Mouse (Mus musculus): Measurements from ENCODE around the gene Sft2d1. TPM values are rescaled to one million over a fixed set of nuclear protein-coding genes. Genes with fewer than 3 reads are reported as not detected.
A peak's percentile ranks its signal among the peaks of the same experiment; 100 is the strongest.

Sft2d1 gene
- polyA plus RNA-seq, 2 experiments = 46.9 to 51.7 TPM

DNA sequence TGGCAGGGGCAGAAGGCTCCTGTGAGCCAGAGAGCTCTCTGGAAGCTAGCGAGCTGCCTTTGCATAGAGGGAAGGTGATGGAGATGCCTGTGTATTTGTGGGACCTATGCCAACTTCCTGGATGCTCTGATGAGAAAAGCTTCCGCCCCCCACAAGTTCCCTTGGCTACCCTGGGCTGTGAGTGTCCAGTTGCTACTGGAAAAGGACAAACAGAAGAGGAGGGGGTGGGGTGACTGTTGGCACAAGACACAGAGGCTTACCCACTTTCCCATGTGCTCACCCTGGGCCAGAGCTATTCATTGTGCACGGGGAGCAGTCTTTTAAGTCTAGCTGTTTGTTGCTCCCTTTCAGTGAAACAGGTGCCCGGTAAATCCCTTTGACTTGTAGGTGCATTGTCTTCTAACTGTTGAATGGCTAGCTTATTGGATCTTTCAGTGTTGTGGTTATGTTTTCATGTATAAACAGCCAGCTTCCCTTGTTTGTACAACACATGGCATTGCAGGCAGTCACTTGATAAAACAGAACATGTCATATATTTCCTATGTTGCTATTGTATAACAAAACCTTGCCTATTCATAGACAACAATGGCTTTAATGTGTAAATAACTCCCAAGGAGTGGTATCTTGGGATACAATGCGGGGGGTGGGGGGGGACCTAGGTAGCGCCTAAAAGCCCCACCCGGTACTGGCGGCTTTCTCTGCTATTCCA, 28.9 kb downstream of the Sft2d1 start:
- no peak overlapping the region for H3K27ac ChIP-seq
- no peak for ATAC-seq (ENCODE audit: insufficient read depth)
- H3K4me1 ChIP-seq (replicated peaks; ENCODE audit: control insufficient read depth in 2 of 2, insufficient read depth in 2 of 2, low read length in 1 of 2) = no peaks in the 10 kb centered on the region
- H3K9ac ChIP-seq (replicated peaks) = no peak overlapping the region
- peaks cover 35% of the 10 kb centered on the region for H3K27me3 ChIP-seq (ENCODE audit: control insufficient read depth, insufficient read depth, low read length)
- H3K4me2 ChIP-seq (ENCODE audit: low read depth) = no peak overlapping the region
- TF ChIP-seq EP300 (IDR thresholded peaks at IDR 0.05; ENCODE audit: low read depth) (no peak), CTCF (IDR thresholded peaks at IDR 0.05; ENCODE audit: low read depth) (no peak)
- no peak overlapping the region for H3K4me3 ChIP-seq (ENCODE audit: insufficient read depth in 1 of 2, low read depth in 2 of 2, low read length in 2 of 2)
- WGBS (ENCODE audit: insufficient replicate concordance) = 28% methylated on average over 8 of the region's 8 CpGs
- no peaks in the 10 kb centered on the region for H3K9me3 ChIP-seq (ENCODE audit: control insufficient read depth, low read length)
- no peak for DNase-seq (ENCODE audit: low read depth in 3 of 3, low spot score in 3 of 3)
- no peaks in the 10 kb centered on the region for H3K36me3 ChIP-seq (replicated peaks; ENCODE audit: control insufficient read depth, insufficient read depth, low read depth)

DNA sequence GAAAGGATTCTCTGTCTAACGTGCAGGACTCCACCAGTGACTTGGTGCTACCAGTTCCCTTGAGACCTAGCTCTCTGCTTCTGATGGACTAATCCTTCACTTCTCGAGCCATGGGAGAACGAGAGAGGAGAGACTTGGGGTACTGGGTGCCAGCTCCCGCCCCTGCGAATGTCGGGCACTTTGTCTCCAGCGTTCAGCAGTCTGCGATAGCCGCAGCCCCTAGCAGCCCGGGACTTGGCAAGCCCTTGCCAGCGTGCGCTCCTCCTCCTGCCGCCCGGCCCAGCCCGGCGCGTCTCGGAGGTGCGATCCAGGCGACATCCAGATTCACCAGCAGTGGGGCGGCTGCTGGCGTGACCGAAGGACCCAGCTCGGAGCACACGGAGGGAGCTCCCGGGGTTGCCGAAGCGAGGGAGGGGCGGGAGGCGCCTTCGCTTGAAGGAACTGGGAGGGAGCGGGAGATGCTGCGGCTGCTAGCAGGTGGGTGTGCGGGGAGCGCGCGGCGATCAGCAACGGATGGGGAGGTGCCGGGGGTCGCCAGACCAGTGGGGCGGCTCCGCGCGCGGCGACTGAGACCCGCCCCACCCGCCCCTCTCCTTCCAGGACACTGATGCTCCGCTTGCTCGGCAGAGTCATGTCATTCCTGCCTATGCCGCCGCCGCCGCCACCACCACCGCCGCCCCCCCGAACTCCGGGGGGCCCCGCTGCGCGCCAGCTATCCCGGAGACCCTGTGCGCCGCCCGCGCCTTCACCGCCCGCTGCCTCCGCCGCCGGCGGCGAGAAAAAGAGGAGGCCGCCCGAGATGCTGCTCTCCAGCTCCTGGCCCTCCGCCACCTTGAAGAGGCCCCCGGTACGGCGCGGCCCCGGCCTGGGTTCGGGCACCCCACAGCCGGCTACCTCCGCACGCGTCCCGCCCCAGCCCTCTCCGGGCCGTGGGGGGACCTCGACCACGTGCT, 29.8 kb downstream of the Sft2d1 start:
- no peak overlapping the region for H3K27ac ChIP-seq
- no peak for TF ChIP-seq CTCF (IDR thresholded peaks at IDR 0.05; ENCODE audit: low read depth)
- no peak for TF ChIP-seq EP300 (IDR thresholded peaks at IDR 0.05; ENCODE audit: low read depth)
- 1% methylated on average over 75 of the region's 92 CpGs for WGBS (ENCODE audit: insufficient replicate concordance)
- no peaks in the 10 kb centered on the region for H3K36me3 ChIP-seq (replicated peaks; ENCODE audit: control insufficient read depth, insufficient read depth, low read depth)
- peak overlapping the region; percentile 54 for H3K4me2 ChIP-seq (ENCODE audit: low read depth)
- H3K9ac ChIP-seq (replicated peaks) = no peak overlapping the region
- ATAC-seq (ENCODE audit: insufficient read depth) = no peak
- peak overlapping the region in 1 of 2 experiments; percentile 25; a peak in 2 of 4 replicates for H3K4me3 ChIP-seq (ENCODE audit: insufficient read depth in 1 of 2, low read depth in 2 of 2, low read length in 2 of 2)
- H3K9me3 ChIP-seq (ENCODE audit: control insufficient read depth, low read length) = no peaks in the 10 kb centered on the region
- H3K4me1 ChIP-seq (replicated peaks; ENCODE audit: control insufficient read depth in 2 of 2, insufficient read depth in 2 of 2, low read length in 1 of 2) = no peaks in the 10 kb centered on the region
- H3K27me3 ChIP-seq (ENCODE audit: control insufficient read depth, insufficient read depth, low read length) = peaks cover 35% of the 10 kb centered on the region
- DNase-seq (ENCODE audit: low read depth in 3 of 3, low spot score in 3 of 3) = no peak

DNA sequence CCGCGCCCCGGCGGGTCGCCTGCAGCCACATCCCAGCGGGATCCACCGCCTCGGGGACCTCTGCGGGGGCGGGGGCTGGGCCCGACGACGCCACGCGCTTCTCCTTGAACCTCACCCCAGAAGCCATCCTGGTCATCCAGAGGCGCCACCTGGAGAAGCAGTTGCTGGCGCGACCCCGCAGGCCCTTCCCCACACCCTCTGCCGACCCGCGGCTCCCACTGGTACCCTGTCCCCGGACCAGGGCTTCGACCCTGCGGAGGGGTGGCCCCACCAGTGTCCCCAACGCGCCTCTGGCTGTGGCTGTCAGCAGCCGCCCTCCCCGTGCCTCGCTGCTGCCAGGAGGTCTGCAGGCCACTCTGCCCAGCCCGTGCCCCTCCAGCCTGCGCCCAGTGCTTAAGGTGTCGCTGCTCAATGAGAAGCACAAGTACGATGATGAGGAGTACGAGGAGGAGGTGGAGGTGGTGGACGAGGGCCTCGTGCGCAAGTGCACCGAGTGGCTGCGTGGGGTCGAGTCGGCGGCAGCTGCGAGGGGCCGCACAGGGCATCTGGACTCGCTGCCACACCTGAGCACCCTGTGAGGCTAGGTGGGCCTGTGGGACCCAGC, 30.6 kb downstream of the Sft2d1 start:
- H3K9ac ChIP-seq (replicated peaks) = no peak overlapping the region
- H3K4me2 ChIP-seq (ENCODE audit: low read depth) = peak overlapping the region; percentile 54
- no peak for TF ChIP-seq CTCF (IDR thresholded peaks at IDR 0.05; ENCODE audit: low read depth)
- no peak for TF ChIP-seq EP300 (IDR thresholded peaks at IDR 0.05; ENCODE audit: low read depth)
- H3K36me3 ChIP-seq (replicated peaks; ENCODE audit: control insufficient read depth, insufficient read depth, low read depth) = no peaks in the 10 kb centered on the region
- no peaks in the 10 kb centered on the region for H3K9me3 ChIP-seq (ENCODE audit: control insufficient read depth, low read length)
- 15% methylated on average over 46 of the region's 46 CpGs for WGBS (ENCODE audit: insufficient replicate concordance)
- ATAC-seq (ENCODE audit: insufficient read depth) (no peak), DNase-seq (ENCODE audit: low read depth in 3 of 3, low spot score in 3 of 3) (no peak)
- H3K4me3 ChIP-seq (ENCODE audit: insufficient read depth in 1 of 2, low read depth in 2 of 2, low read length in 2 of 2) = no peak overlapping the region; a peak in 1 of 4 replicates
- H3K27me3 ChIP-seq (ENCODE audit: control insufficient read depth, insufficient read depth, low read length) = peaks cover 35% of the 10 kb centered on the region
- no peaks in the 10 kb centered on the region for H3K4me1 ChIP-seq (replicated peaks; ENCODE audit: control insufficient read depth in 2 of 2, insufficient read depth in 2 of 2, low read length in 1 of 2)
- H3K27ac ChIP-seq = no peak overlapping the region

DNA sequence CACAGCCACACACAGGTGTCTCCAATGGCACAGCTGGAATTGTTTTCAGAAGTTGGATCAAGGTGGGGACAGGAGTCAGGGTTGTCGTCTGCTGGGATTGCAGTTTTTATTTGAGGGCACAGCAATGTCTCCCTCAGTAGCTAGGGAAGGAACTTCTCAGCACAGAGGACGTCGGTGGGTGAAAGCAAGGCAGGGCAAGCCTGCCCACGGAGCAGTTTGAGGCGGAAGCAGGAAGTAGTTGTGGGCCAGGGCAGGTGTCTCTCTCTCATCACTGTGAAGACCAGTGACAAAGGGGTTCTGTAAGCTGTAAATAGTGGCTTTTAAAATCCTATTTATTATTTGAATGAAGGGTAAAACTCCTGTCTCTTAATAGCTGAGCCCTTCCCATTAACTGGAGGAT, 31.8 kb downstream of the Sft2d1 start:
- no peak overlapping the region for H3K27ac ChIP-seq
- H3K9me3 ChIP-seq (ENCODE audit: control insufficient read depth, low read length) = no peaks in the 10 kb centered on the region
- no peaks in the 10 kb centered on the region for H3K36me3 ChIP-seq (replicated peaks; ENCODE audit: control insufficient read depth, insufficient read depth, low read depth)
- no peak overlapping the region for H3K4me2 ChIP-seq (ENCODE audit: low read depth)
- no peak overlapping the region for H3K4me3 ChIP-seq (ENCODE audit: insufficient read depth in 1 of 2, low read depth in 2 of 2, low read length in 2 of 2)
- no peaks in the 10 kb centered on the region for H3K4me1 ChIP-seq (replicated peaks; ENCODE audit: control insufficient read depth in 2 of 2, insufficient read depth in 2 of 2, low read length in 1 of 2)
- TF ChIP-seq EP300 (IDR thresholded peaks at IDR 0.05; ENCODE audit: low read depth) (no peak), CTCF (IDR thresholded peaks at IDR 0.05; ENCODE audit: low read depth) (no peak)
- H3K9ac ChIP-seq (replicated peaks) = no peak overlapping the region
- ATAC-seq (ENCODE audit: insufficient read depth) = no peak
- DNase-seq (ENCODE audit: low read depth in 3 of 3, low spot score in 3 of 3) = no peak
- WGBS (ENCODE audit: insufficient replicate concordance) = 15% methylated on average over 5 of the region's 5 CpGs
- peaks cover 35% of the 10 kb centered on the region for H3K27me3 ChIP-seq (ENCODE audit: control insufficient read depth, insufficient read depth, low read length)

DNA sequence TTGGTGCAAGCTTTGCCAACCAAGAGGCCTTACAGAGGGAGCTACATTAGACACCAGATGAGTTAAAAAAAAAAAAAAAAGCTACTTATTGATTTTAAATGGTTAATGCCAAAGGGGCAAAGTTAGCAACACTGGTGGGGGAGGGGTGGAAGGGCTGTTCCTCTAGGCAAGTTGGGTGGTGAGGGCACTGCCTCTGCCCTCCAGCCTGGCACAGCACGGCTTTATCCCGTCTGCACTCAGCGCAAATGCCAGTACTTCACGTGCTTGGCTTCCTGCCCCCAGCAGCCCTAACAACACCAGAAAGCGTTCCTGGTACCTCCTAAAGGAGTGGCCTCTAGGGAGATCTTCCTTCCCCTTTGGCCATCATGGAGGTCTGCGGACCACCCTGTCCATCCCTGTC, 32.5 kb downstream of the Sft2d1 start:
- H3K9ac ChIP-seq (replicated peaks) = no peak overlapping the region
- DNase-seq (ENCODE audit: low read depth in 3 of 3, low spot score in 3 of 3) (no peak), ATAC-seq (ENCODE audit: insufficient read depth) (no peak)
- H3K4me1 ChIP-seq (replicated peaks; ENCODE audit: control insufficient read depth in 2 of 2, insufficient read depth in 2 of 2, low read length in 1 of 2) = no peaks in the 10 kb centered on the region
- 75% methylated on average over 6 of the region's 6 CpGs for WGBS (ENCODE audit: insufficient replicate concordance)
- no peak overlapping the region for H3K27ac ChIP-seq
- H3K27me3 ChIP-seq (ENCODE audit: control insufficient read depth, insufficient read depth, low read length) = peaks cover 35% of the 10 kb centered on the region
- TF ChIP-seq EP300 (IDR thresholded peaks at IDR 0.05; ENCODE audit: low read depth) = no peak
- no peak for TF ChIP-seq CTCF (IDR thresholded peaks at IDR 0.05; ENCODE audit: low read depth)
- no peaks in the 10 kb centered on the region for H3K9me3 ChIP-seq (ENCODE audit: control insufficient read depth, low read length)
- H3K4me2 ChIP-seq (ENCODE audit: low read depth) = no peak overlapping the region
- no peaks in the 10 kb centered on the region for H3K36me3 ChIP-seq (replicated peaks; ENCODE audit: control insufficient read depth, insufficient read depth, low read depth)
- no peak overlapping the region for H3K4me3 ChIP-seq (ENCODE audit: insufficient read depth in 1 of 2, low read depth in 2 of 2, low read length in 2 of 2)
